Mouse (Mus musculus): ENCODE measurements around the gene Creg2. TPM values are rescaled to one million over a fixed set of nuclear protein-coding genes. Genes with fewer than 3 reads are reported as not detected.

Gene Creg2
- total RNA-seq, 2 experiments from 2014 or later, result 0.13 to 0.23 TPM

- peak; percentile 71 to 85 for DNase-seq
Measured at GRCm38 (mm10) chr1:39650435-39651240, 636 bp downstream of the Creg2 start.

- peak in 1 of 2 experiments; percentile 17 for DNase-seq
Measured at GRCm38 (mm10) chr1:39649691-39650434, 1.4 kb downstream of the Creg2 start.

- DNase-seq, result no peak
Measured at GRCm38 (mm10) chr1:39648584-39648983, 2.7 kb downstream of the Creg2 start.

GRCm38 (mm10) chr1:39645905-39646759 is 5.1 kb downstream of the Creg2 start:
- DNase-seq, result no peak

GRCm38 (mm10) chr1:39644333-39644732 is 6.9 kb downstream of the Creg2 start:
- DNase-seq, result no peak

- DNase-seq, result no peak
Measured at GRCm38 (mm10) chr1:39641667-39642066, 9.6 kb downstream of the Creg2 start.

- DNase-seq, result no peak
Measured at GRCm38 (mm10) chr1:39637139-39637538, 14.1 kb downstream of the Creg2 start.

- no peak for DNase-seq
Measured at GRCm38 (mm10) chr1:39636660-39637059, 14.6 kb downstream of the Creg2 start.

GRCm38 (mm10) chr1:39636196-39636595 is 15.1 kb downstream of the Creg2 start:
- DNase-seq, result no peak

GRCm38 (mm10) chr1:39628606-39629005 is 22.7 kb downstream of the Creg2 start:
- DNase-seq, result no peak

GRCm38 (mm10) chr1:39625491-39625890 is 25.8 kb downstream of the Creg2 start:
- no peak for DNase-seq

GRCm38 (mm10) chr1:39623729-39624128 is 27.5 kb downstream of the Creg2 start:
- DNase-seq, result no peak

- DNase-seq, result no peak
Measured at GRCm38 (mm10) chr1:39623106-39623505, 28.2 kb downstream of the Creg2 start.

- DNase-seq, result peak; percentile 49 to 70
Measured at GRCm38 (mm10) chr1:39618524-39618923, 32.8 kb downstream of the Creg2 start.

GRCm38 (mm10) chr1:39615526-39615925 is 35.7 kb downstream of the Creg2 start:
- DNase-seq, result no peak

- peak; percentile 61 to 76 for DNase-seq
Measured at GRCm38 (mm10) chr1:39614462-39615279, 36.6 kb downstream of the Creg2 start.

GRCm38 (mm10) chr1:39613061-39613460 is 38.2 kb downstream of the Creg2 start:
- DNase-seq, result no peak

GRCm38 (mm10) chr1:39612491-39612890 is 38.8 kb downstream of the Creg2 start:
- DNase-seq, result no peak

GRCm38 (mm10) chr1:39608534-39608933 is 42.7 kb downstream of the Creg2 start:
- no peak for DNase-seq

- DNase-seq, result no peak
Measured at GRCm38 (mm10) chr1:39602477-39602876, 48.8 kb downstream of the Creg2 start.

GRCm38 (mm10) chr1:39598726-39599125 is 52.5 kb downstream of the Creg2 start:
- DNase-seq, result peak; percentile 69 to 70
